ENCODE assay signal across 10 mouse cellular contexts in the genomic region with DNA sequence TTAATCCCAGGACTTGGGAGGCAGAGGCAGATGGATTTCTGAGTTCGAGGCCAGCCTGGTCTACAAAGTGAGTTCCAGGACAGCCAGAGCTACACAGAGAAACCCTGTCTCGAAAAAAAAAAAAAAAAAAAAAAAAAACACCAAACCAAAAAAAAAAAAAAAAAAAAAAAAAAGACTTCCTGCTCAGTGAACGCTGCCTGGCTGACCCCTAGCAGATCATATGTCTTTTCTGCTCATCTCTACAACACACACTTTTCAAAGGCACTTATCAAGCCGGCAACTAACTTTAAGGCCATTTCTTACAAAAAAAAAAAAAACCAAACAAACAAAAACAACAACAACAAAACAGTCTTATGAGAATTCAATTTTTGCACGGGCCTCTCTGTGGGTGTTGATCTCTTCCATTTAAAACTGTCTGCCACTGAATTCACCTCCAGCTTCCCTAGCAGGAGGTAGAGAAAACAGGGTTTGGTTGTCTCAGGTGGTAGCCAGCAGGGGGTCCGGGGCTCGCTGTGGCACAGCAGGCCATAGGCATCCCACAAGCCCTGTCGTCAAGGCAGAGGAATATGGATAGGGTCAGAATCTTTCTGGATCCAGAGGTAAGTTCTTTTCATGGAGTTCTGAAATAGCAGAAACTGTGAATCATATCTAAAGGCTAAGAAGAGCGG. TPM values are rescaled to one million over a fixed set of nuclear protein-coding genes. Genes with fewer than 3 reads are reported as not detected.
DNase-seq lines count a peak whose midpoint lies in the region; ATAC-seq and TF ChIP-seq lines count a peak whose summit lies in the region.
"Had no signal": no experiment of that assay in that cellular context is flagged by ENCODE, and none has a peak within 500 bp of the region (broad histone marks: within the 10 kb centered on the region; RNA-seq: fewer than 3 reads in every experiment).

No protein-coding gene starts in this region.

- H3K27me3 ChIP-seq in kidney, postnatal 0 days (ENCODE audit: insufficient read depth, low read length): no peaks in the 10 kb centered on the region
- H3K27me3 ChIP-seq in embryonic facial prominence, embryonic 15.5 days: no peaks in the 10 kb centered on the region
- no peaks in the 10 kb centered on the region for H3K27me3 ChIP-seq in intestine, postnatal 0 days (replicated peaks; ENCODE audit: control insufficient read depth, insufficient read depth, low read length)
- no peaks in the 10 kb centered on the region for H3K27me3 ChIP-seq in neural tube, embryonic 15.5 days (replicated peaks)

- no peaks in the 10 kb centered on the region for H3K9me3 ChIP-seq in kidney, postnatal 0 days (replicated peaks; ENCODE audit: low read length)
- H3K9me3 ChIP-seq in embryonic facial prominence, embryonic 15.5 days (replicated peaks): no peaks in the 10 kb centered on the region
- H3K9me3 ChIP-seq in intestine, postnatal 0 days (ENCODE audit: control insufficient read depth): no peaks in the 10 kb centered on the region
- no peaks in the 10 kb centered on the region for H3K9me3 ChIP-seq in neural tube, embryonic 15.5 days (replicated peaks)

- H3K36me3 ChIP-seq in kidney, postnatal 0 days (ENCODE audit: insufficient read depth, low read length): no peaks in the 10 kb centered on the region
- H3K36me3 ChIP-seq in embryonic facial prominence, embryonic 15.5 days: no peaks in the 10 kb centered on the region
- H3K36me3 ChIP-seq in intestine, postnatal 0 days (ENCODE audit: control insufficient read depth, insufficient read depth): no peaks in the 10 kb centered on the region
- H3K36me3 ChIP-seq in neural tube, embryonic 15.5 days: no peaks in the 10 kb centered on the region

- no peak overlapping the region for H3K4me3 ChIP-seq in kidney, postnatal 0 days (replicated peaks; ENCODE audit: low read depth, low read length)
- H3K4me3 ChIP-seq in embryonic facial prominence, embryonic 15.5 days (replicated peaks): peak overlapping the region; percentile 86
- H3K4me3 ChIP-seq in intestine, postnatal 0 days (ENCODE audit: low read depth, low read length): no peak overlapping the region
- H3K4me3 ChIP-seq in neural tube, embryonic 15.5 days (replicated peaks): peak overlapping the region; percentile 85

- 0 out of 2 replicates have a peak, but pooled peaks have one; percentile 21 for TF ChIP-seq CTCF in kidney, postnatal 0 days (IDR thresholded peaks at IDR 0.05; ENCODE audit: low read depth)
- 0 out of 2 replicates have a peak, but pooled peaks have one; percentile 7 for TF ChIP-seq CTCF in intestine, postnatal 0 days (IDR thresholded peaks at IDR 0.05; ENCODE audit: low read depth)

- WGBS in kidney, postnatal 0 days: 26% methylated on average over 8 of the region's 9 CpGs
- WGBS in embryonic facial prominence, embryonic 15.5 days: 17% methylated on average over 9 of the region's 9 CpGs
- 47% methylated on average over 8 of the region's 9 CpGs for WGBS in intestine, postnatal 0 days
- 26% methylated on average over 8 of the region's 9 CpGs for WGBS in neural tube, embryonic 15.5 days

- H3K27ac ChIP-seq in kidney, postnatal 0 days: no peak overlapping the region; the same call in 1 of the 2 replicates
- H3K27ac ChIP-seq in embryonic facial prominence, embryonic 15.5 days (replicated peaks): peak overlapping the region; percentile 95
- no peak overlapping the region for H3K27ac ChIP-seq in intestine, postnatal 0 days (ENCODE audit: low read depth, low read length)
- peak overlapping the region; percentile 99 for H3K27ac ChIP-seq in neural tube, embryonic 15.5 days (replicated peaks)
- H3K27ac ChIP-seq: liver, embryonic 14.5 days had no signal

- no peaks in the 10 kb centered on the region for H3K4me1 ChIP-seq in kidney, postnatal 0 days (replicated peaks; ENCODE audit: insufficient read depth, low read length)
- peaks cover 20% of the 10 kb centered on the region for H3K4me1 ChIP-seq in embryonic facial prominence, embryonic 15.5 days
- H3K4me1 ChIP-seq in intestine, postnatal 0 days (replicated peaks; ENCODE audit: control insufficient read depth, insufficient read depth, low read length): no peaks in the 10 kb centered on the region
- peaks cover 39% of the 10 kb centered on the region for H3K4me1 ChIP-seq in neural tube, embryonic 15.5 days

- H3K4me2 ChIP-seq in kidney, postnatal 0 days (ENCODE audit: low read length): peak overlapping the region; percentile 75; the same call in 1 of the 2 replicates
- H3K4me2 ChIP-seq in embryonic facial prominence, embryonic 15.5 days (replicated peaks): peak overlapping the region; percentile 58
- no peak overlapping the region for H3K4me2 ChIP-seq in intestine, postnatal 0 days (replicated peaks; ENCODE audit: low read depth)
- peak overlapping the region; percentile 62 for H3K4me2 ChIP-seq in neural tube, embryonic 15.5 days

- DNase-seq in kidney, postnatal 0 days (ENCODE audit: low spot score): no peak
- no peak for DNase-seq in kidney, adult 11 months
- no peak for DNase-seq in gastrocnemius, postnatal 10 days
- DNase-seq in heart, adult 18-20 months: no peak
- no peak for DNase-seq in spleen, postnatal 14 days (ENCODE audit: low spot score in 2 of 2)
- DNase-seq: thymus, postnatal 36 days had no signal

- H3K9ac ChIP-seq in kidney, postnatal 0 days (ENCODE audit: low read depth, low read length): no peak overlapping the region
- H3K9ac ChIP-seq in embryonic facial prominence, embryonic 15.5 days: 0 out of 2 replicates have a peak overlapping the region, but pooled peaks have one; percentile 92
- no peak overlapping the region for H3K9ac ChIP-seq in intestine, postnatal 0 days (ENCODE audit: low read depth, low read length)
- H3K9ac ChIP-seq in neural tube, embryonic 15.5 days (replicated peaks): peak overlapping the region; percentile 32; the same call in 1 of the 2 replicates
- H3K9ac ChIP-seq: liver, embryonic 14.5 days had no signal

- ATAC-seq in kidney, postnatal 0 days (replicated peaks; ENCODE audit: low FRiP score, low read depth): no peak
- ATAC-seq in embryonic facial prominence, embryonic 15.5 days (ENCODE audit: insufficient number of reproducible peaks, low FRiP score, low TSS enrichment, low read depth): no peak
- no peak for ATAC-seq in intestine, postnatal 0 days
- ATAC-seq in neural tube, embryonic 15.5 days (ENCODE audit: low FRiP score): no peak

RNA-seq across cellular contexts. Expression of a gene that starts 2.4 kb away (rescaled TPM):
- polyA plus RNA-seq in kidney, postnatal 0 days (2015; fragmentation: Nextera tagmentation; extraction: Ambion mirVana): 83.0 and 87.4 TPM in 2 replicates
- 159 and 168 TPM in 2 replicates for polyA plus RNA-seq in embryonic facial prominence, embryonic 15.5 days (2015; fragmentation: Nextera tagmentation; extraction: Ambion mirVana)
- polyA plus RNA-seq in intestine, postnatal 0 days (2015; fragmentation: Nextera tagmentation; extraction: Ambion mirVana): 21.3 and 23.1 TPM in 2 replicates
- 232 and 258 TPM in 2 replicates for polyA plus RNA-seq in neural tube, embryonic 15.5 days (2015; fragmentation: Nextera tagmentation; extraction: Ambion mirVana)
- 1 to 10 TPM; 4.7 to 7.8 TPM for total RNA-seq in gastrocnemius, postnatal 10 days (2021)
- 1 to 10 TPM; 3.6 to 5.0 TPM for total RNA-seq in heart, adult 18-20 months (2021)

Comparison
In these comparisons a context has a peak if more than half of its experiments do, and no peak if none do; other contexts are left out.
1. H3K27ac ChIP-seq: peak in embryonic facial prominence, embryonic 15.5 days (single experiment) and neural tube, embryonic 15.5 days (single experiment); none in kidney, postnatal 0 days (single experiment) and intestine, postnatal 0 days (single experiment).
2. H3K4me3 ChIP-seq: peak in embryonic facial prominence, embryonic 15.5 days (single experiment) and neural tube, embryonic 15.5 days (single experiment); none in kidney, postnatal 0 days (single experiment) and intestine, postnatal 0 days (single experiment).
3. H3K9ac ChIP-seq: peak in embryonic facial prominence, embryonic 15.5 days (single experiment) and neural tube, embryonic 15.5 days (single experiment); none in kidney, postnatal 0 days (single experiment) and intestine, postnatal 0 days (single experiment).